In genomic region chr3:95950763-95951551, GRCm38 (mm10) we compare ENCODE assay signal across 7 mouse cellular contexts. TPM values are rescaled to one million over a fixed set of nuclear protein-coding genes. Genes with fewer than 3 reads are reported as not detected.
DNase-seq lines count a peak whose midpoint lies in the region; ATAC-seq lines count a peak whose summit lies in the region.

No protein-coding gene starts in this region.

- peak overlapping the region; percentile 96 for H3K27ac ChIP-seq in intestine, embryonic 16.5 days (ENCODE audit: low read length)
- H3K27ac ChIP-seq in midbrain, embryonic 11.5 days (ENCODE audit: low read depth, low read length) = peak overlapping the region; percentile 94

- no peaks in the 10 kb centered on the region for H3K27me3 ChIP-seq in intestine, embryonic 16.5 days (replicated peaks; ENCODE audit: control insufficient read depth, insufficient read depth, low read length)
- no peaks in the 10 kb centered on the region for H3K27me3 ChIP-seq in midbrain, embryonic 11.5 days (ENCODE audit: control insufficient read depth, insufficient read depth, low read length)

- peak overlapping the region; percentile 54 for H3K4me3 ChIP-seq in intestine, embryonic 16.5 days (ENCODE audit: low read length)
- peak overlapping the region; percentile 47 for H3K4me3 ChIP-seq in midbrain, embryonic 11.5 days (ENCODE audit: low read depth, low read length)

- under 1% methylated on average over 49 of the region's 49 CpGs for WGBS in intestine, embryonic 16.5 days
- 2% methylated on average over 49 of the region's 49 CpGs for WGBS in midbrain, embryonic 11.5 days

- intact Hi-C loops in gastrocnemius, postnatal 36 days (cut with DNase I) = no loop called here
- intact Hi-C loops in left cerebral cortex, postnatal 36 days (cut with DNase I) = loop anchor here (5.0 kb wide), 1 partner anchor 191 kb away; no protein-coding TSS in a partner anchor

- peaks cover under 1% of the 10 kb centered on the region; the same call in 1 of the 2 replicates for H3K36me3 ChIP-seq in intestine, embryonic 16.5 days (ENCODE audit: control insufficient read depth, insufficient read depth, low read length)
- H3K36me3 ChIP-seq in midbrain, embryonic 11.5 days (ENCODE audit: control insufficient read depth, insufficient read depth, low read length) = peaks cover under 1% of the 10 kb centered on the region; the same call in 1 of the 2 replicates

- ATAC-seq in intestine, embryonic 16.5 days = peak; percentile 98
- peak; percentile 95 for ATAC-seq in midbrain, embryonic 11.5 days (ENCODE audit: low FRiP score)

- H3K9ac ChIP-seq in intestine, embryonic 16.5 days (ENCODE audit: low read depth, low read length) = peak overlapping the region; percentile 64
- H3K9ac ChIP-seq in midbrain, embryonic 11.5 days (ENCODE audit: low read length) = peak overlapping the region; percentile 69

- H3K4me1 ChIP-seq in intestine, embryonic 16.5 days (ENCODE audit: control insufficient read depth, insufficient read depth, low read length) = no peaks in the 10 kb centered on the region
- H3K4me1 ChIP-seq in midbrain, embryonic 11.5 days (ENCODE audit: control insufficient read depth, insufficient read depth, low read length) = peaks cover 10% of the 10 kb centered on the region

- H3K9me3 ChIP-seq in intestine, embryonic 16.5 days (ENCODE audit: control insufficient read depth, low read length) = no peaks in the 10 kb centered on the region
- H3K9me3 ChIP-seq in midbrain, embryonic 11.5 days (ENCODE audit: control insufficient read depth, low read length) = no peaks in the 10 kb centered on the region

- H3K4me2 ChIP-seq in intestine, embryonic 16.5 days (ENCODE audit: low read depth, low read length) = peak overlapping the region; percentile 62
- H3K4me2 ChIP-seq in midbrain, embryonic 11.5 days = peak overlapping the region; percentile 52

- peak; percentile 92 for DNase-seq in adrenal gland, adult 2 months
- peak; percentile 82 for DNase-seq in embryo, embryonic 11.5 days (ENCODE audit: low read depth, low spot score)
- peak; percentile 82 to 95 for DNase-seq in gastrocnemius, postnatal 36 days
- peak; percentile 92 to 94 for DNase-seq in left cerebral cortex, postnatal 36 days (ENCODE audit: low spot score in 2 of 2)
- peak; percentile 99 for DNase-seq in midbrain, embryonic 11.5 days (ENCODE audit: low spot score, missing footprints)
- DNase-seq in skeletal muscle tissue, adult 2 months (ENCODE audit: low read depth, low spot score) = peak; percentile 90

RNA-seq across cellular contexts. Expression of gene Anp32e, which starts 21.9 kb away (rescaled TPM):
- total RNA-seq in adrenal gland, adult 2 months (2021) = 10 to 100 TPM; 81.0 to 98.6 TPM
- 5.8 and 7.4 TPM in 2 replicates for polyA plus RNA-seq in adrenal gland, adult 2 months (2012; rRNA removed)
- 10 to 100 TPM; 67.1 to 71.1 TPM for total RNA-seq in gastrocnemius, postnatal 36 days (2021)
- 140 and 150 TPM in 2 replicates for polyA plus RNA-seq in intestine, embryonic 16.5 days (2015; fragmentation: Nextera tagmentation; extraction: Ambion mirVana)
- 10 to 100 TPM; 87.9 to 91.2 TPM for total RNA-seq in left cerebral cortex, postnatal 36 days (2021)
- 149 and 151 TPM in 2 replicates for polyA plus RNA-seq in midbrain, embryonic 11.5 days (2014; fragmentation: Nextera tagmentation; extraction: Ambion mirVana)

RNA-seq across cellular contexts. Expression of gene Plekho1, which starts 44.8 kb away (rescaled TPM):
- 10 to 100 TPM; 12.9 to 24.7 TPM for total RNA-seq in adrenal gland, adult 2 months (2021)
- 13.8 and 14.0 TPM in 2 replicates for polyA plus RNA-seq in adrenal gland, adult 2 months (2012; rRNA removed)
- 10 to 100 TPM; 17.6 to 23.6 TPM for total RNA-seq in gastrocnemius, postnatal 36 days (2021)
- polyA plus RNA-seq in intestine, embryonic 16.5 days (2015; fragmentation: Nextera tagmentation; extraction: Ambion mirVana) = 17.3 and 17.7 TPM in 2 replicates
- 10 to 100 TPM; 80.1 to 93.9 TPM for total RNA-seq in left cerebral cortex, postnatal 36 days (2021)
- 62.9 and 70.7 TPM in 2 replicates for polyA plus RNA-seq in midbrain, embryonic 11.5 days (2014; fragmentation: Nextera tagmentation; extraction: Ambion mirVana)

RNA-seq across cellular contexts. Expression of gene Car14, which starts 46.5 kb away (rescaled TPM):
- 1 to 10 TPM; 1.7 to 7.3 TPM for total RNA-seq in adrenal gland, adult 2 months (2021)
- polyA plus RNA-seq in adrenal gland, adult 2 months (2012; rRNA removed) = 1.0 and 1.2 TPM in 2 replicates
- total RNA-seq in gastrocnemius, postnatal 36 days (2021) = 10 to 100 TPM; 71.9 to 92.1 TPM
- polyA plus RNA-seq in intestine, embryonic 16.5 days (2015; fragmentation: Nextera tagmentation; extraction: Ambion mirVana) = 0.76 and 1.1 TPM in 2 replicates
- total RNA-seq in left cerebral cortex, postnatal 36 days (2021) = 10 to 100 TPM in 1 of 2 experiments, 1 to 10 TPM in 1; 8.8 to 10.6 TPM
- 32.1 and 33.4 TPM in 2 replicates for polyA plus RNA-seq in midbrain, embryonic 11.5 days (2014; fragmentation: Nextera tagmentation; extraction: Ambion mirVana)

RNA-seq across cellular contexts. Expression of gene Aph1a, which starts 57.2 kb away (rescaled TPM):
- 100 to 1,000 TPM in 1 of 2 experiments, 10 to 100 TPM in 1; 76.0 to 135 TPM for total RNA-seq in adrenal gland, adult 2 months (2021)
- polyA plus RNA-seq in adrenal gland, adult 2 months (2012; rRNA removed) = 789 and 930 TPM in 2 replicates
- total RNA-seq in gastrocnemius, postnatal 36 days (2021) = 10 to 100 TPM; 41.7 to 48.0 TPM
- polyA plus RNA-seq in intestine, embryonic 16.5 days (2015; fragmentation: Nextera tagmentation; extraction: Ambion mirVana) = 47.7 and 55.6 TPM in 2 replicates
- 10 to 100 TPM; 61.8 to 75.2 TPM for total RNA-seq in left cerebral cortex, postnatal 36 days (2021)
- 32.5 and 34.3 TPM in 2 replicates for polyA plus RNA-seq in midbrain, embryonic 11.5 days (2014; fragmentation: Nextera tagmentation; extraction: Ambion mirVana)

RNA-seq across cellular contexts. Expression of gene BC028528, which starts 59.2 kb away (rescaled TPM):
- 10 to 100 TPM; 13.0 to 15.2 TPM for total RNA-seq in adrenal gland, adult 2 months (2021)
- 1.8 TPM in 2 replicates for polyA plus RNA-seq in adrenal gland, adult 2 months (2012; rRNA removed)
- 1 to 10 TPM; 1.8 to 4.0 TPM for total RNA-seq in gastrocnemius, postnatal 36 days (2021)
- polyA plus RNA-seq in intestine, embryonic 16.5 days (2015; fragmentation: Nextera tagmentation; extraction: Ambion mirVana) = 18.4 and 19.8 TPM in 2 replicates
- total RNA-seq in left cerebral cortex, postnatal 36 days (2021) = 1 to 10 TPM; 3.4 to 5.5 TPM
- 8.5 and 8.9 TPM in 2 replicates for polyA plus RNA-seq in midbrain, embryonic 11.5 days (2014; fragmentation: Nextera tagmentation; extraction: Ambion mirVana)

Comparison
In these comparisons a context has a peak if more than half of its experiments do, and no peak if none do; other contexts are left out.
1. Peak in every context shown above with its lines: DNase-seq, ATAC-seq, H3K4me3 ChIP-seq and H3K27ac ChIP-seq.
2. RNA of gene Car14, which starts 46.5 kb away (total RNA-seq): 71.9 to 92.1 TPM in gastrocnemius, postnatal 36 days; 8.8 to 10.6 TPM in left cerebral cortex, postnatal 36 days and 1.7 to 7.3 TPM in adrenal gland, adult 2 months; every median in the first group is over 4 times any median in the second.